13 mouse cellular contexts compared by ENCODE assay signal in genomic region chr5:117880916-117881555, GRCm38 (mm10).
A peak's percentile ranks its signal among the peaks of the same experiment; 100 is the strongest.
DNase-seq lines count a peak whose midpoint lies in the region; ATAC-seq lines count a peak whose summit lies in the region.
"Had no signal": no experiment of that assay in that cellular context is flagged by ENCODE, and none has a peak within 500 bp of the region (broad histone marks: within the 10 kb centered on the region; RNA-seq: fewer than 3 reads in every experiment).

No protein-coding gene starts in this region.

- WGBS in liver, embryonic 12.5 days (ENCODE audit: insufficient replicate concordance), result 70% methylated on average over 9 of the region's 9 CpGs

- no peak overlapping the region for H3K4me3 ChIP-seq in liver, embryonic 12.5 days
- H3K4me3 ChIP-seq: liver, embryonic 13.5 days had no signal

- no peak overlapping the region for H3K4me2 ChIP-seq in liver, embryonic 12.5 days
- H3K4me2 ChIP-seq: liver, embryonic 13.5 days had no signal

- no peak for ATAC-seq in liver, embryonic 12.5 days

- no peak overlapping the region for H3K9ac ChIP-seq in liver, embryonic 12.5 days
- H3K9ac ChIP-seq: liver, embryonic 13.5 days had no signal

- DNase-seq in frontal cortex, postnatal 36 days (ENCODE audit: low spot score in 2 of 2), result peak; percentile 21 to 28
- no peak for DNase-seq in frontal cortex, postnatal 25 days (ENCODE audit: low spot score in 2 of 2)
- DNase-seq in right cerebral cortex, postnatal 25 days, result peak; percentile 28
- DNase-seq in right cerebral cortex, postnatal 10 days (ENCODE audit: low spot score in 2 of 2), result no peak
- peak; percentile 83 for DNase-seq in cerebellum, adult 9-11 months
- peak; percentile 55 for DNase-seq in telencephalon, adult 2 months (ENCODE audit: low read depth, low spot score)
- no peak for DNase-seq in spleen, postnatal 36 days (ENCODE audit: low spot score in 2 of 2)
- DNase-seq: gastrocnemius, postnatal 36 days; kidney, adult 11 months; liver, embryonic 13.5 days; thymus, postnatal 36 days had no signal

- no peaks in the 10 kb centered on the region for H3K4me1 ChIP-seq in liver, embryonic 12.5 days
- H3K4me1 ChIP-seq: liver, embryonic 13.5 days had no signal

- no peaks in the 10 kb centered on the region for H3K36me3 ChIP-seq in liver, embryonic 12.5 days
- H3K36me3 ChIP-seq: liver, embryonic 13.5 days had no signal

- no peak overlapping the region for H3K27ac ChIP-seq in liver, embryonic 12.5 days
- H3K27ac ChIP-seq: liver, embryonic 13.5 days; macrophage had no signal

- peaks cover 5% of the 10 kb centered on the region; the same call in 1 of the 2 replicates for H3K9me3 ChIP-seq in liver, embryonic 12.5 days (replicated peaks)

- H3K27me3 ChIP-seq in liver, embryonic 12.5 days (replicated peaks), result no peaks in the 10 kb centered on the region
- H3K27me3 ChIP-seq: liver, embryonic 13.5 days had no signal

Comparison
In these comparisons a context has a peak if more than half of its experiments do, and no peak if none do; other contexts are left out.
1. DNase-seq: peak in frontal cortex, postnatal 36 days (2 of 2), right cerebral cortex, postnatal 25 days (single experiment), cerebellum, adult 9-11 months (single experiment) and telencephalon, adult 2 months (single experiment); none in frontal cortex, postnatal 25 days (0 of 2), right cerebral cortex, postnatal 10 days (0 of 2) and spleen, postnatal 36 days (0 of 2).